Mouse (Mus musculus) cerebellum, postnatal 25 days (tissue): Measurements from ENCODE around the gene Rasal2.

Experiments
- DNase-seq, 2 experiments: peaks; one replicate each; pipeline ENCODE4 v3.0.0; 2021; ENCODE audit warnings: mixed read lengths in 2 of 2

Gene Rasal2

GRCm38 (mm10) chr1:157412454-157413369, at the start of gene Rasal2:
Gene Rasal2, minus strand, starts transcription at chr1:157412595.
- DNase-seq, result peak; percentile 98

GRCm38 (mm10) chr1:157461276-157461675, 48.9 kb upstream of the Rasal2 start:
- no peak for DNase-seq

- no peak for DNase-seq
Observed at GRCm38 (mm10) chr1:157459904-157460303, 47.5 kb upstream of the Rasal2 start.

- DNase-seq, result peak in 1 of 2 experiments; percentile 56
Observed at GRCm38 (mm10) chr1:157458421-157459208, 46.2 kb upstream of the Rasal2 start, which contains the start of gene Cryzl2. Gene Cryzl2, plus strand, starts transcription at chr1:157458577.

- no peak for DNase-seq
Observed at GRCm38 (mm10) chr1:157457789-157458188, 45.4 kb upstream of the Rasal2 start.

- DNase-seq, result no peak
Observed at GRCm38 (mm10) chr1:157454876-157455275, 42.5 kb upstream of the Rasal2 start.

GRCm38 (mm10) chr1:157452759-157453549, 40.6 kb upstream of the Rasal2 start:
- no peak for DNase-seq

- DNase-seq, result no peak
Observed at GRCm38 (mm10) chr1:157452284-157452683, 39.9 kb upstream of the Rasal2 start.

- DNase-seq, result no peak
Observed at GRCm38 (mm10) chr1:157449981-157450636, 37.7 kb upstream of the Rasal2 start.

- DNase-seq, result no peak
Observed at GRCm38 (mm10) chr1:157449532-157449931, 37.1 kb upstream of the Rasal2 start.

GRCm38 (mm10) chr1:157448805-157449188, 36.4 kb upstream of the Rasal2 start:
- no peak for DNase-seq

- no peak for DNase-seq
Observed at GRCm38 (mm10) chr1:157448164-157448804, 35.9 kb upstream of the Rasal2 start.

GRCm38 (mm10) chr1:157447142-157447541, 34.7 kb upstream of the Rasal2 start:
- no peak for DNase-seq

- DNase-seq, result peak; percentile 72 to 83
Observed at GRCm38 (mm10) chr1:157446325-157446724, 33.9 kb upstream of the Rasal2 start.

- no peak for DNase-seq
Observed at GRCm38 (mm10) chr1:157445398-157445910, 33.1 kb upstream of the Rasal2 start.

- DNase-seq, result no peak
Observed at GRCm38 (mm10) chr1:157444632-157445300, 32.4 kb upstream of the Rasal2 start.

GRCm38 (mm10) chr1:157443723-157444561, 31.5 kb upstream of the Rasal2 start:
- no peak for DNase-seq

- peak in 1 of 2 experiments; percentile 5 for DNase-seq
Observed at GRCm38 (mm10) chr1:157443026-157443722, 30.8 kb upstream of the Rasal2 start.

- peak in 1 of 2 experiments; percentile 4 for DNase-seq
Observed at GRCm38 (mm10) chr1:157439973-157440641, 27.7 kb upstream of the Rasal2 start.
